Mouse (Mus musculus) liver, embryonic 12.5 days (tissue): ENCODE measurements around the gene H2-Q10. TPM values are rescaled to one million over a fixed set of nuclear protein-coding genes. Genes with fewer than 3 reads are reported as not detected.
"Not testable (repeated sequence)": the region's sequence is repeated elsewhere in the genome, so short reads cannot be mapped to it uniquely, and the experiment has no call there.

ENCODE experiments used
- ATAC-seq: fragments of 200-750 bp; cut with Nextera tagmentation; 2 replicates; pipeline ENCODE4 v1.8.0; 2017; ENCODE audit warnings: moderate number of reproducible peaks, mild to moderate bottlenecking, moderate library complexity
- H3K27ac ChIP-seq: fragments of 300-500 bp; sonication (generic); 2 replicates; pipeline ENCODE4 v1.5.1; 2016; ENCODE audit warnings: mild to moderate bottlenecking
- H3K27me3 ChIP-seq: fragments of 300-500 bp; sonication (generic); replicated peaks from 2 replicates; pipeline ENCODE4 v1.6.1; 2016; ENCODE audit warnings: mild to moderate bottlenecking, moderate library complexity
- H3K36me3 ChIP-seq: fragments of 300-500 bp; sonication (generic); 2 replicates; pipeline ENCODE4 v1.6.1; 2016; ENCODE audit warnings: mild to moderate bottlenecking, moderate library complexity
- H3K4me1 ChIP-seq: fragments of 300-500 bp; sonication (generic); 2 replicates; pipeline ENCODE4 v1.6.1; 2016
- H3K4me2 ChIP-seq: fragments of 300-500 bp; sonication (generic); 2 replicates; pipeline ENCODE4 v1.6.1; 2016; ENCODE audit warnings: mild to moderate bottlenecking, moderate library complexity
- H3K4me3 ChIP-seq: fragments of 300-500 bp; sonication (generic); 2 replicates; pipeline ENCODE4 v1.5.1; 2016; ENCODE audit warnings: mild to moderate bottlenecking, moderate library complexity
- H3K9ac ChIP-seq: fragments of 300-500 bp; sonication (generic); 2 replicates; pipeline ENCODE4 v1.6.1; 2016; ENCODE audit warnings: mild to moderate bottlenecking, moderate library complexity
- H3K9me3 ChIP-seq: fragments of 300-500 bp; sonication (generic); replicated peaks from 2 replicates; pipeline ENCODE4 v1.6.1; 2016; ENCODE audit warnings: mild to moderate bottlenecking, moderate library complexity
- WGBS: fragments of 180-500 bp; shearing (Covaris S2); methylation state at CpG from one replicate; pipeline ENCODE4 v1.1.7; 2016; ENCODE audit not compliant: insufficient replicate concordance; 5-methylcytosine and 5-hydroxymethylcytosine counted together
- polyA plus RNA-seq: library from polyadenylated mRNA; unstranded; fragments of >200 nt; fragmentation: Nextera tagmentation; extraction: Ambion mirVana; gene quantifications from 2 replicates; pipeline ENCODE4 v1.2.1, GENCODE M21; 2016

Gene H2-Q10
- 102 TPM in 2 replicates for polyA plus RNA-seq

- no peaks in the 10 kb centered on the region for H3K9me3 ChIP-seq
- 3% methylated on average over 70 of the region's 80 CpGs for WGBS
- H3K27ac ChIP-seq: peak within 1 kb of the TSS; percentile 52
- H3K36me3 ChIP-seq: no peaks in the 10 kb centered on the region; the same call in 1 of the 2 replicates
- peak within 1 kb of the TSS; percentile 35 for H3K4me3 ChIP-seq
- H3K9ac ChIP-seq: no peak within 1 kb of the TSS
- H3K4me1 ChIP-seq: no peaks in the 10 kb centered on the region
- peak; percentile 74 for ATAC-seq
- peaks cover 45% of the 10 kb centered on the region for H3K27me3 ChIP-seq
- peak within 1 kb of the TSS; percentile 50 for H3K4me2 ChIP-seq
Observed at GRCm38 (mm10) chr17:35469842-35470751, at the start of gene H2-Q10. TSS of gene H2-Q10 (plus strand) at chr17:35470089.

- not testable (repeated sequence) for H3K36me3 ChIP-seq, H3K4me2 ChIP-seq, ATAC-seq, H3K9me3 ChIP-seq, H3K4me3 ChIP-seq, H3K4me1 ChIP-seq, H3K27ac ChIP-seq, H3K9ac ChIP-seq
- 9% methylated on average over 11 of the region's 11 CpGs for WGBS
- peaks cover 44% of the 10 kb centered on the region for H3K27me3 ChIP-seq
Observed at GRCm38 (mm10) chr17:35420206-35420810, 49.6 kb upstream of the H2-Q10 start.

- not testable (repeated sequence) for H3K36me3 ChIP-seq, H3K9ac ChIP-seq, H3K27ac ChIP-seq, H3K4me3 ChIP-seq, H3K4me2 ChIP-seq, ATAC-seq, H3K4me1 ChIP-seq, H3K9me3 ChIP-seq
- H3K27me3 ChIP-seq: peaks cover 54% of the 10 kb centered on the region
- 68% methylated on average over 4 of the region's 4 CpGs for WGBS
Observed at GRCm38 (mm10) chr17:35421331-35421730, 48.6 kb upstream of the H2-Q10 start.

- not testable (repeated sequence) for H3K4me1 ChIP-seq, H3K9me3 ChIP-seq, H3K4me2 ChIP-seq, H3K4me3 ChIP-seq, H3K9ac ChIP-seq, H3K36me3 ChIP-seq, H3K27ac ChIP-seq, ATAC-seq
- H3K27me3 ChIP-seq: peaks cover 57% of the 10 kb centered on the region
- WGBS: 71% methylated on average over 5 of the region's 5 CpGs
Observed at GRCm38 (mm10) chr17:35422360-35422759, 47.5 kb upstream of the H2-Q10 start.

GRCm38 (mm10) chr17:35423131-35423810 lies 46.6 kb upstream of the H2-Q10 start:
- H3K4me3 ChIP-seq, H3K9me3 ChIP-seq, H3K4me2 ChIP-seq, ATAC-seq, H3K27ac ChIP-seq, H3K36me3 ChIP-seq, H3K4me1 ChIP-seq, H3K9ac ChIP-seq: not testable (repeated sequence)
- peaks cover 57% of the 10 kb centered on the region for H3K27me3 ChIP-seq
- WGBS: 45% methylated on average over 3 of the region's 3 CpGs

- WGBS: 46% methylated on average over 3 of the region's 3 CpGs
- not testable (repeated sequence) for H3K9ac ChIP-seq, H3K4me3 ChIP-seq, H3K4me2 ChIP-seq, H3K27ac ChIP-seq, ATAC-seq, H3K36me3 ChIP-seq, H3K4me1 ChIP-seq, H3K9me3 ChIP-seq
- H3K27me3 ChIP-seq: peaks cover 57% of the 10 kb centered on the region
Observed at GRCm38 (mm10) chr17:35424106-35424505, 45.8 kb upstream of the H2-Q10 start.

- 0 out of 2 replicates have a peak within 1 kb of the TSS, but pooled peaks have one; percentile 40 for H3K27ac ChIP-seq
- peak within 1 kb of the TSS; percentile 47 for H3K4me2 ChIP-seq
- H3K4me1 ChIP-seq, H3K36me3 ChIP-seq, H3K9me3 ChIP-seq: not testable (repeated sequence)
- 4% methylated on average over 62 of the region's 66 CpGs for WGBS
- peak; percentile 70 for ATAC-seq
- H3K4me3 ChIP-seq: peak within 1 kb of the TSS; percentile 28
- 0 out of 2 replicates have a peak within 1 kb of the TSS, but pooled peaks have one; percentile 39 for H3K9ac ChIP-seq
- peaks cover 59% of the 10 kb centered on the region for H3K27me3 ChIP-seq
Observed at GRCm38 (mm10) chr17:35424624-35425416, 45.1 kb upstream of the H2-Q10 start, which contains the start of gene H2-Q6. TSS of gene H2-Q6 (plus strand) at chr17:35424850.

- ATAC-seq: peak; percentile 16; the same call in 1 of the 2 replicates
Observed at GRCm38 (mm10) chr17:35425474-35425873, 44.4 kb upstream of the H2-Q10 start.

GRCm38 (mm10) chr17:35428883-35429282 lies 41.0 kb upstream of the H2-Q10 start:
- H3K9me3 ChIP-seq, ATAC-seq, H3K27ac ChIP-seq, H3K36me3 ChIP-seq, H3K4me2 ChIP-seq, H3K4me3 ChIP-seq, H3K9ac ChIP-seq, H3K4me1 ChIP-seq: not testable (repeated sequence)
- 60% methylated on average over 6 of the region's 6 CpGs for WGBS
- peaks cover 46% of the 10 kb centered on the region for H3K27me3 ChIP-seq

More at GRCm38 (mm10) chr17:35425474-35425873, 44.4 kb upstream of the H2-Q10 start:
- not testable (repeated sequence) for H3K9ac ChIP-seq, H3K36me3 ChIP-seq, H3K4me1 ChIP-seq, H3K27ac ChIP-seq, H3K9me3 ChIP-seq
- 13% methylated on average over 28 of the region's 28 CpGs for WGBS
- Histone ChIP-seq H3K27me3 (peaks cover 59% of the 10 kb centered on the region), H3K4me3 (peak overlapping the region; percentile 28), H3K4me2 (peak overlapping the region; percentile 47)

- 58% methylated on average over 6 of the region's 6 CpGs for WGBS
- H3K27ac ChIP-seq, H3K36me3 ChIP-seq, H3K9ac ChIP-seq, H3K4me3 ChIP-seq, ATAC-seq, H3K4me1 ChIP-seq, H3K4me2 ChIP-seq, H3K9me3 ChIP-seq: not testable (repeated sequence)
- peaks cover 32% of the 10 kb centered on the region for H3K27me3 ChIP-seq
Observed at GRCm38 (mm10) chr17:35430671-35431070, 39.2 kb upstream of the H2-Q10 start.

GRCm38 (mm10) chr17:35432167-35432566 lies 37.7 kb upstream of the H2-Q10 start:
- H3K27me3 ChIP-seq: peaks cover 34% of the 10 kb centered on the region
- H3K27ac ChIP-seq, H3K9ac ChIP-seq, H3K4me1 ChIP-seq, H3K36me3 ChIP-seq, H3K4me3 ChIP-seq, H3K4me2 ChIP-seq, H3K9me3 ChIP-seq, ATAC-seq: not testable (repeated sequence)
- 58% methylated on average over 3 of the region's 3 CpGs for WGBS
